Mouse (Mus musculus) ES-Bruce4 (cell line): ENCODE data around the gene Abcg4.

Experiments
- CTCF ChIP-seq: IDR thresholded peaks from one replicate; pipeline ENCODE4 v1.8.1; 2011; ENCODE audit warnings: low read depth, low read length
- EP300 ChIP-seq: IDR thresholded peaks from 2 replicates; pipeline ENCODE4 v1.6.1; 2011; ENCODE audit warnings: low read depth, low read length; ENCODE audit not compliant: insufficient read depth
- POLR2A ChIP-seq: IDR thresholded peaks from one replicate; pipeline ENCODE4 v1.8.1; 2011; ENCODE audit warnings: low read length; ENCODE audit not compliant: insufficient read depth

- peak; percentile 62 for TF ChIP-seq CTCF
- TF ChIP-seq POLR2A, result no peak
- TF ChIP-seq EP300, result 0 out of 2 replicates have a peak, but pooled peaks have one; percentile 11
These were observed 39.0 kb downstream of the Abcg4 start for GRCm38 (mm10) chr9:44249181-44250146.
